In genomic region chr3:36571827-36572378, GRCm38 (mm10) we compare ENCODE assay signal across 8 mouse cellular contexts. TPM values are rescaled to one million over a fixed set of nuclear protein-coding genes. Genes with fewer than 3 reads are reported as not detected.
DNase-seq lines count a peak whose midpoint lies in the region; ATAC-seq lines count a peak whose summit lies in the region.

Ccna2 (minus strand) TSS chr3:36572150.

- peak within 1 kb of the TSS; percentile 99 for H3K4me2 ChIP-seq in hindbrain, embryonic 15.5 days

- H3K9me3 ChIP-seq in hindbrain, embryonic 15.5 days = no peaks in the 10 kb centered on the region

- H3K27me3 ChIP-seq in hindbrain, embryonic 15.5 days = no peaks in the 10 kb centered on the region

- H3K4me1 ChIP-seq in hindbrain, embryonic 15.5 days (replicated peaks) = peaks cover 15% of the 10 kb centered on the region

- peak; percentile 97 for DNase-seq in T-cell, adult 2 months (ENCODE audit: low spot score)
- peak; percentile 97 to 98 for DNase-seq in cerebellum, postnatal 36 days
- DNase-seq in frontal cortex, postnatal 36 days (ENCODE audit: low spot score in 2 of 2) = peak; percentile 97 to 99
- DNase-seq in left cerebral cortex, adult 11 months (ENCODE audit: low spot score) = peak; percentile 93
- DNase-seq in lung, postnatal 4 days = peak; percentile 99 to 100
- DNase-seq in retina, postnatal 7 days (ENCODE audit: low read depth, low spot score) = peak; percentile 93
- peak; percentile 93 for DNase-seq in urinary bladder, adult 2 months (ENCODE audit: low spot score)

- H3K36me3 ChIP-seq in hindbrain, embryonic 15.5 days = peaks cover 16% of the 10 kb centered on the region

- peak; percentile 100 for ATAC-seq in hindbrain, embryonic 15.5 days (ENCODE audit: low FRiP score, low read depth)

- H3K4me3 ChIP-seq in hindbrain, embryonic 15.5 days = peak within 1 kb of the TSS; percentile 77

- peak within 1 kb of the TSS; percentile 60 for H3K9ac ChIP-seq in hindbrain, embryonic 15.5 days

- WGBS in hindbrain, embryonic 15.5 days = under 1% methylated on average over 60 of the region's 60 CpGs

- H3K27ac ChIP-seq in hindbrain, embryonic 15.5 days (replicated peaks) = peak within 1 kb of the TSS; percentile 90

RNA-seq across cellular contexts. Expression of gene Ccna2, which starts in this region (rescaled TPM):
- polyA plus RNA-seq in hindbrain, embryonic 15.5 days (2015; fragmentation: Nextera tagmentation; extraction: Ambion mirVana) = 37.7 and 46.5 TPM in 2 replicates
- 4.7 and 5.5 TPM in 2 replicates for polyA plus RNA-seq in urinary bladder, adult 2 months (2012; rRNA removed)

Comparison
In these comparisons a context has a peak if more than half of its experiments do, and no peak if none do; other contexts are left out.
1. Peak in every context shown above with its lines: DNase-seq, ATAC-seq, H3K4me3 ChIP-seq and H3K27ac ChIP-seq.